Mouse (Mus musculus): ENCODE measurements around the gene Tmem59l.
A peak's percentile ranks its signal among the peaks of the same experiment; 100 is the strongest.

Tmem59l gene

GRCm38 (mm10) chr8:70488931-70489470 lies 1.8 kb upstream of the Tmem59l start:
- DNase-seq (ENCODE audit: low read depth), result peak; percentile 39

- peak; percentile 37 for DNase-seq (ENCODE audit: low read depth)
These were observed 1.0 kb upstream of the Tmem59l start for GRCm38 (mm10) chr8:70487993-70488796.

- DNase-seq (ENCODE audit: low read depth), result no peak
These were observed 922 bp downstream of the Tmem59l start for GRCm38 (mm10) chr8:70486191-70486681.

GRCm38 (mm10) chr8:70482943-70483342 lies 4.2 kb downstream of the Tmem59l start:
- DNase-seq (ENCODE audit: low read depth), result no peak

GRCm38 (mm10) chr8:70481908-70482307 lies 5.2 kb downstream of the Tmem59l start:
- no peak for DNase-seq (ENCODE audit: low read depth)

- peak; percentile 50 for DNase-seq (ENCODE audit: low read depth)
These were observed 9.7 kb downstream of the Tmem59l start for GRCm38 (mm10) chr8:70477269-70477982.

DNA sequence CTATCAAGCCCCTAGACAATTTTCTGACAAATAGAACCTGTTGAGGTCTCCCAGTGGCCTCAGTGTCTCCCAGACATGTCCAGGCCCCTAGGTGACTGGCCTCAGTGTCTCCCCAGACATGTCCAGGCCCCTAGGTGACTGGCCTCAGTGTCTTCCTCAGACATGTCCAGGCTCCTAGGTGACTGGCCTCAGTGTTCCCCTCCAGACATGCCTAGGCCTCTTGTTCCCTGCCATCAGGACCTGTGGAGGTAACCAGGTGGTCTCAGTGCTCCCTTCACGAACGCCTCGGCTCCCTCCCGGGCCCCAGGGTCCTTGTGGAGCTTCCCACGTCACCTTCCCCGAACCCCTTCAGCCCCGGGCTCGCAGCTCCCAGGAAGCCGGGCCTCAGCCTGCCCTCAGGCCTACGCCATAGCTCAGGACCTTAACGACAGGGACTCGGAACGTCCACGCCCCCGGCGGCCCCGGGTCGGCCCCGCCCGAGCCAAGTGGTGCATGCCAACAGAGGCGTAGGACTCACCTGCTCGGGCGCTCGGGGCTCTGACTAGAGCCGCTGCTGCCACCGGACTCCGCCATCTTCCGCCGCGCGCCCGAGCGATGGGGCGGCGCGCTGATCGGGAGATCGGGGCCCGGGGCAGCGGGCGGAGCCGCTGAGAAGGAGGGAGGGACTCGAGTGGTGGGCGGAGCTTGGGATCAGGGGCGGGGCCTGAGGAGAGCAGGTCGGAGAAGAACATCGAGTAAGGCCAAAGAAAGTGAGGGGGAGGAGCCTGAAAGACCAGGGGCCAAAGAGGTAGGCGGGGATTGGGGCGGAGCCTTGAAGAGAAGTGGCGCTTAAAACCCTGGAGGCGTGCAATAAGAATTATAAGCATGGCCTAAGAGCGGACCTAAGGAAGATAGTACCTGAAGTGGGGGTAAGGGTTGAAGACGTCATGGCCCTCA lies 10.6 kb downstream of the Tmem59l start, which contains the start of gene Klhl26:
Gene Klhl26, minus strand, starts transcription at position 636 of the 936 bp plus-strand sequence.
- peak; percentile 96 for DNase-seq (ENCODE audit: low read depth)

DNA sequence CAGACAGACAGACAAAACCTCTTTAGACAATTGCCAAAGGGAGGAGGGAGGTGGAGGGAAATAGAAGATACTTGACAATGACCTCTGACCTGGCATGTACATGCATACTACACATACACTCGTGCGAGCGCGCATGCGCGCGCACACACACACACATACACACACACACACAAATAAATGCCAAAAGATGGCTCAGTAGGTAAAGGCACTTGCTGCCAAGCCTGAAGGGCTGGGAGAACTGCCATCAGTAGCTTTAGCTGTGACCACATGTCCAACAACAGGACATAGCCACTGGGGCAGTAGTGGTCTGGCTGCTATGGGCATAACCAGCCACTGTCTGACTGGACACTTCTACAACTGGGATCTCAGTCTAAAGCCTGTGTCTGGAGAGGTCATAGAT lies 15.3 kb downstream of the Tmem59l start:
- DNase-seq (ENCODE audit: low read depth), result no peak

GRCm38 (mm10) chr8:70469938-70470337 lies 17.2 kb downstream of the Tmem59l start:
- DNase-seq (ENCODE audit: low read depth), result no peak

GRCm38 (mm10) chr8:70469295-70469916 lies 17.8 kb downstream of the Tmem59l start:
- DNase-seq (ENCODE audit: low read depth), result no peak

DNA sequence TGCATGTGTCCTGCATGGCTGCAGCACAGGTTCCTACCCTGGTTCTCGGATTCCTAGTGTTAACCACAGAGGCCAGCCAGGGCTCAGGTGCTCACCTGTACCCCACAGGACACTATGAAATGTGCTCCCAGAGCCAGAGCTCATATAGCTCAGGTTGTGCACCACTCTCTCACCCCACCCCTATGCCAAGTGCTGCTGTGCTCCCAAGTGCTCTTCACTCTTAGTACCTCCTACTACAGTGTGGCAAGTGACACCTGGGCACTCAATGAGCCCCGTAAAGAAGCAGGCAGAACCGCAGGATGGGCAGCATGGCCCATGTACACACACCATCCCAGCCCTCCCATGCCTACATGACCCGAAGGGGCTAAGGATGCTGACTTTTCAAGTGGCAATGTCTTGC lies 18.4 kb downstream of the Tmem59l start:
- DNase-seq (ENCODE audit: low read depth), result no peak

GRCm38 (mm10) chr8:70467907-70468306 lies 19.3 kb downstream of the Tmem59l start:
- no peak for DNase-seq (ENCODE audit: low read depth)

DNA sequence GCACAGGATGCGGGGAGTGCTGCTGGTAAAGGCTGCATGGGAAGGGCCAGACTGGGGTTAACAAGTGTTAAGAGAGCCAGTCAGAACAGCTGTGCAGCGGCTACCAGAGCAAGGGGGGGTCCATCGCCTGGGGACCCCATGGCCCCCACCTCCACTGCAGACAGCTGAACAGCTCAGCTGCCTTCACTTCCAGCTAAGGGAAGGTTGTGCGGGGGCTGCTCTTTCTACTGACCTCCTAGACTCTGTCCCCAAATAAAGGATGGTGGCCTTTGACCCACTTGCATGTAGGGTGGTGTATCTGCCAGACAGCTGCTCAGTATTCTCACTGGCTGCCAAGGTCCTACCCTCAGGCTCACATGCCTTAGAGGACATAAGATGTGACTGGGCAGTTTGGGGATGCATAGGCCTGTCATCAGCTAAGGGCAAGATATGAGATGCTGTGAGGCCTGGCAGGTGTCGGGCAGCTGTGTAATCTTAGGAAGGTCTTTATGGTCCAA lies 19.9 kb downstream of the Tmem59l start:
- no peak for DNase-seq (ENCODE audit: low read depth)

DNA sequence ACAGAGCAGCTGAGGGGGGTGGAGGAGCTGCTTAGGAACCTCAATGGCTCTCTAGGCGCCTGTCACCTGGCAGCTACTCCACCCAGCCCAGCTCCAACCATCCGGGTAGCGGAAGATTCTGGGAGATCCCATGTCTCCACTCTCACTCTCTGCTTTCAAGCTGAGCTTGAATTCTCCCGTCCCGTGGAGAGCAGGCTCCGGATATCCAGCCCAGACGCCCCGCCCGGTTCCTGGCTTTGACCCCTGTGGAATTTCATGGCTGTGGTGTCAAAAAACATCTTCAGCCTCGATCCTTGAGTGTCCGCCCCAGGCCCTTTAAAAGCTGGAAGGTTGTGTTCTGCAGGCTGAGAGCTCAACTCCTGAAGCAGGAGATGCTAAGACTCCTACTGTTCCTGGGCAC lies 20.4 kb downstream of the Tmem59l start:
- DNase-seq (ENCODE audit: low read depth), result no peak

DNA sequence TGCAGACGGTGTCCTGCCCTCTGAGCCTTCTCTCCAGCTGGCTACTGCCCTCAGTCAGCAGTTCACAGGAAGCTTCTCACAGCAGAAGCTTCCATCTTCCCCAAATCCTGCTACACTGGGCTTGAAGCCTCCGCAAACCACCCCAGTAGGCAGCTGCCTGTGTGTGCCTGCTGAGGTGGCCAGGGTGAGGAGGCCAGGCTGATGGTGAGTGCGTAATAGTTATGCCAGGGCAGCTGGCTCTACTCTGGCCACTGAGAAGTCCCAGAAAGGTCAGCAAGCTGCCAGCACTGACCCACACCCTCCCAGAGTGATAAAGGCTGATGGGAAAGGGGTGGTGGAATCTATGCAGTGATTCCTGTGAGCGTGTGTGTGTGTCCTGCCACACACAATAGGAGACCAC lies 20.9 kb downstream of the Tmem59l start:
- DNase-seq (ENCODE audit: low read depth), result no peak

DNA sequence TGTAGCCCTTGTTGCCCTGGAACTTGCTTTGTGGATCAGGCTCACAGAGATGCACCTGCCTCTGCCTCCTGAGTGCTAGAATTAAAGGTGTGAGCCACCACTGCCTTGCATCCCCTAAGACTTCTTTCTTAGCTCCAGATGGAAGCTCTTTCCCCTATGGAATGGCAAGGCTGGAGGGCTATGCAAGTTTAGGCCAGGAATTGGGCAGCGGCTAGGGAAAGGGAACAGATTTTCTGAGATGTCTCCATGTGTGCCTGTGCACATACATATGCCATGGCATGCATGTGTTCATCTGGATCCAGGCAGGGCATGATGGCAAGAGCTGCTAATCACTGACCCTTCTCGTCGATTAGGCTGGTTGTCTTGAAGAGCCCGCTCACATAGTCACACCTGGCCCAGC lies 21.5 kb downstream of the Tmem59l start:
- DNase-seq (ENCODE audit: low read depth), result no peak

- no peak for DNase-seq (ENCODE audit: low read depth)
These were observed 23.0 kb downstream of the Tmem59l start for GRCm38 (mm10) chr8:70464162-70464561.

GRCm38 (mm10) chr8:70463306-70463705 lies 23.9 kb downstream of the Tmem59l start:
- no peak for DNase-seq (ENCODE audit: low read depth)

DNA sequence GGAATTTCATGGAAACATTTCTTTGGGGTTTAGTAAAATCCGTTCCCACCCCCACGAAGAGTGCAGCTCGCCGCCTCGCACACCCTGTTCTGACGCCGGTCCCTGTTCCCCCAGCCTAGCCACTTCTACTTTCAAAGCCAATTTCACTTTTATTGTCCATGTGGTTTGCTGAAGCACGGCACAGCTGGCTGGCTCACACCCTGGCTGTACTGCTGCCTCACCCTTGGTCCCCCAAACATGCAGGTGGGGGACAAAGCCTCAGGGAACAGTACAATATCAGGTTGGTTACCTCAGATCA lies 24.7 kb downstream of the Tmem59l start:
- no peak for DNase-seq (ENCODE audit: low read depth)

GRCm38 (mm10) chr8:70461765-70462515 lies 25.2 kb downstream of the Tmem59l start:
- DNase-seq (ENCODE audit: low read depth), result no peak

- DNase-seq (ENCODE audit: low read depth), result no peak
These were observed 26.6 kb downstream of the Tmem59l start for GRCm38 (mm10) chr8:70460606-70461005.

Measured in naive thymus-derived CD4-positive, alpha-beta T cell, adult 2 months (primary cell).